Mouse (Mus musculus): ENCODE measurements around the gene Dmwd.

DNA sequence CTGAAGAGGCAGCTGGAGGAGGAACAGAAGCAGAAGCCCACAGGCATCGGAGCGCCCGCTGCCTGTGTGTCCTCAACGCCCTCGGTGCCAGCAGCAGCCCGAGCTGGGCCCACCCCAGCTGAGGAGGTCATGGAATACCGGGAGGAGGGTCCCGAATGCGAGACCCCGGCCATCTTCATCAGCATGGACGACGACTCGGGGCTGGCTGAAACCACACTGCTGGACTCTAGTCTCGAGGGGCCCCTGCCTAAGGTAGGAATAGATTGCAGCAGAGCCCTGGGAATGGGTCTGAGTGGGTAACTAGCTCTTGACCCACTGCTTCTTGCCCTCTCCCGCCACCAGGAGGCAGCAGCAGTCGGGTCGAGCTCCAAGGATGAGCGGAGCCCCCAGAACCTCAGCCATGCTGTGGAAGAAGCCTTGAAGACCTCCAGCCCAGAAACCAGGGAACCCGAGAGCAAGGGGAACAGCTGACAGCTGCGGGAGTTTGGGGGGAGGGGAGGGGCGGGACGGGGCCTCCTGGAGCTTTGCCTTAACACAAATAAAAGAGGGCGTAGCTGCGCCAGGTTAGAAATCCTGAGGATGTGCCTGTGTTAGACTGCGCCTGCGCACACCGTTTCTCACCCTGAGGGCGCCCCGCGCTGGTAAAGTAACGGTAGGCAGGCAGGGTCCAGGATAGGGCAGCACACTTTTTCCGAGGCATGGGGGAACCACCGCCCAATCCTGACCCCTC, 21.8 kb upstream of the Dmwd start, which contains the start of gene Rsph6a:
- TF ChIP-seq POLR2A (IDR thresholded peaks at IDR 0.05; ENCODE audit: low read depth, low read length) (no peak), CTCF (IDR thresholded peaks at IDR 0.05; ENCODE audit: extremely low read depth, insufficient read length, insufficient replicate concordance, low read depth, low read length) (no peak; the same call in 1 of the 2 replicates)

Data from small intestine, adult 2 months (tissue).